Mouse (Mus musculus) MEL (cell line): Measurements from ENCODE around the gene Cntrl.

Experiments
- CTCF ChIP-seq, 3 experiments: IDR thresholded peaks in 2 of 3; conservative IDR thresholded peaks in 1 of 3; 2 replicates each; pipeline ENCODE4 v1.5.1; 2011 to 2012; ENCODE audit warnings: low read length in 3 of 3, low read depth in 2 of 3, mild to moderate bottlenecking in 2 of 3, improper control_type of control experiment in 1 of 3, inconsistent platforms in 1 of 3, mixed read lengths in 1 of 3, moderate library complexity in 1 of 3; ENCODE audit not compliant: control insufficient read depth in 1 of 3, insufficient read depth in 1 of 3, poor library complexity in 1 of 3, severe bottlenecking in 1 of 3
- MAFK ChIP-seq: IDR thresholded peaks from 2 replicates; pipeline ENCODE4 v1.6.1; 2011; ENCODE audit warnings: low read depth, mild to moderate bottlenecking, low read length, improper control_type of control experiment, borderline replicate concordance
- ZC3H11A ChIP-seq: IDR thresholded peaks from 2 replicates; pipeline ENCODE4 v1.6.1; 2012; ENCODE audit warnings: low read depth, mild to moderate bottlenecking, inconsistent platforms, low read length, improper control_type of control experiment
- ZNF384 ChIP-seq: IDR thresholded peaks from 2 replicates; pipeline ENCODE4 v1.6.1; 2012; ENCODE audit warnings: low read depth, mild to moderate bottlenecking, inconsistent platforms, low read length, improper control_type of control experiment

- TF ChIP-seq ZNF384 (no peak), MAFK (no peak), CTCF (IDR thresholded peaks at IDR 0.05 in 2 of 3, conservative IDR thresholded peaks at IDR 0.05 in 1 of 3; ENCODE audit: control insufficient read depth in 1 of 3, insufficient read depth in 1 of 3, low read depth in 2 of 3, low read length in 3 of 3, poor library complexity in 1 of 3, severe bottlenecking in 1 of 3) (no peak), ZC3H11A (no peak)
Observed at GRCm38 (mm10) chr2:35060256-35060655, 49.0 kb upstream of the Cntrl start.
